Mouse (Mus musculus): Measurements from ENCODE around the gene Olfr732. TPM values are rescaled to one million over a fixed set of nuclear protein-coding genes. Genes with fewer than 3 reads are reported as not detected.

The Olfr732 gene
- polyA plus RNA-seq (2021), result not detected

GRCm38 (mm10) chr14:50284106-50284505, at the start of gene Olfr732:
Gene Olfr732 (minus strand): TSS chr14:50284206.
- CTCF ChIA-PET, result no interaction called here
- DNase-seq (ENCODE audit: low read depth, low spot score) (no peak), ATAC-seq (no peak)
- no peak for TF ChIP-seq CTCF (IDR thresholded peaks at IDR 0.05)
- H3K27me3 ChIP-seq, result no peaks in the 10 kb centered on the region
- POLR2A ChIA-PET, result no interaction called here
- in situ Hi-C loops (cut with MboI; ENCODE audit: low pct_unique_long_range_greater_than_20kb), result no loop called here

DNA sequence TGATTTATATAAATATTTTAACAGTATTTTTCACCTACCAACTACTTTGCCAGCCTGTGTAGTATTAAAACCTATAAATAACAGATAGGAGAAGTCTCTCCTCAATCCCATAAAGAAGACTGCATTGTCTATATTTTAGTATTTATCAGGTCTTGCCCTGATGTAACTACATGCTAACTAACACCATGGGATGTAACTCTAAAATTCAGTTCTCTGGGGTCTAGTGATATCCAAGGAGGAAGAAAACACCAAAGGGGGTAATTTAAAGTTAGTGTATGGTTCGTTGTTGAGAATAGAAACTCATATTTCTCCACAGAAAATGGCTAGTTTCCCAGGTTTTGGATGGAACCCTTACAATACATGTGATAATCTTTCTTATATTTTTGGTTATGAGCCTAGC, 42.7 kb upstream of the Olfr732 start, which contains the start of gene Olfr734:
TSS of gene Olfr734 (minus strand) at position 101 of the 400 bp plus-strand sequence.
- ATAC-seq (no peak), DNase-seq (ENCODE audit: low read depth, low spot score) (no peak)
- POLR2A ChIA-PET, result no interaction called here
- CTCF ChIA-PET, result no interaction called here
- no peaks in the 10 kb centered on the region for H3K27me3 ChIP-seq
- no peak for TF ChIP-seq CTCF (IDR thresholded peaks at IDR 0.05)
- in situ Hi-C loops (cut with MboI; ENCODE audit: low pct_unique_long_range_greater_than_20kb), result no loop called here

- POLR2A ChIA-PET, result no interaction called here
- H3K27me3 ChIP-seq, result no peaks in the 10 kb centered on the region
- ATAC-seq (no peak), DNase-seq (ENCODE audit: low read depth, low spot score) (no peak)
- CTCF ChIA-PET, result no interaction called here
- no peak for TF ChIP-seq CTCF (IDR thresholded peaks at IDR 0.05)
- in situ Hi-C loops (cut with MboI; ENCODE audit: low pct_unique_long_range_greater_than_20kb), result no loop called here
These were observed 17.4 kb upstream of the Olfr732 start, which contains the start of gene Olfr733 for GRCm38 (mm10) chr14:50301422-50301821. Gene Olfr733 (minus strand): TSS chr14:50301522.

DNA sequence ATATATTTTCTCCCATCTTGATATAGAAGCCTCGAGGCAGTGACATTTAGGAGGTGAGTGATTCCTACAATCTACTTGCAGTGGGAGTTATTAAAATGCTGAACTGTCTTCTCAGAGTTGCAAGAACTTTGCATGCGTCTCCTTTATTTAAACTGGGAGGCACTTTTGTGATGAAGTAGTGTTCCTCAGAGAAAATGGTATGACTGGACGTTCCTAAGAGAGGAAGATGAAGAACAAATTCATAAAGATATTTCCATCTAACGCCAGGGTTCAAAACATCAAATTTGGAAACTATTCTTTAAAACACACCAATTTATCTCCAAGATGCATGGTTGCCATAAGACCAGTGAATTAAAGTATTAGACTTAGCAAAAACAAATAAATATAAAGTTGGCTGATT, 42.2 kb downstream of the Olfr732 start, which contains the start of gene Olfr731:
TSS of gene Olfr731 (minus strand) at position 101 of the 400 bp plus-strand sequence.
- ATAC-seq (no peak), DNase-seq (ENCODE audit: low read depth, low spot score) (no peak)
- CTCF ChIA-PET, result no interaction called here
- no peaks in the 10 kb centered on the region for H3K27me3 ChIP-seq
- in situ Hi-C loops (cut with MboI; ENCODE audit: low pct_unique_long_range_greater_than_20kb), result no loop called here
- TF ChIP-seq CTCF (IDR thresholded peaks at IDR 0.05), result no peak
- POLR2A ChIA-PET, result no interaction called here

Other genes starting within 250 kb of the Olfr732 start
- gene Olfr725, start 243.8 kb downstream of the Olfr732 start, polyA plus RNA-seq (2021), result not detected
- not detected for gene Olfr726, start 193.3 kb downstream of the Olfr732 start, polyA plus RNA-seq (2021)
- not detected for gene Olfr727, start 161.0 kb downstream of the Olfr732 start, polyA plus RNA-seq (2021)
- not detected for gene Olfr728, start 141.5 kb downstream of the Olfr732 start, polyA plus RNA-seq (2021)
- gene Olfr729, start 131.3 kb downstream of the Olfr732 start, polyA plus RNA-seq (2021), result not detected
- gene Olfr730, start 96.0 kb downstream of the Olfr732 start, polyA plus RNA-seq (2021), result not detected
- gene Olfr731, start 42.3 kb downstream of the Olfr732 start, polyA plus RNA-seq (2021), result not detected
- not detected for gene Olfr733, start 17.3 kb upstream of the Olfr732 start, polyA plus RNA-seq (2021)
- gene Olfr734, start 42.6 kb upstream of the Olfr732 start, polyA plus RNA-seq (2021), result not detected
- gene Olfr735, start 64.7 kb upstream of the Olfr732 start, polyA plus RNA-seq (2021), result not detected
- gene Tlr11, start 73.7 kb upstream of the Olfr732 start, polyA plus RNA-seq (2021), result not detected
- not detected for gene Olfr736, start 97.0 kb upstream of the Olfr732 start, polyA plus RNA-seq (2021)
- not detected for gene Olfr738, start 123.4 kb upstream of the Olfr732 start, polyA plus RNA-seq (2021)
- not detected for gene Olfr739, start 134.4 kb upstream of the Olfr732 start, polyA plus RNA-seq (2021)
- not detected for gene Olfr740, start 161.3 kb upstream of the Olfr732 start, polyA plus RNA-seq (2021)
- gene Olfr741, start 188.5 kb upstream of the Olfr732 start, polyA plus RNA-seq (2021), result not detected
- not detected for gene Olfr742, start 219.4 kb upstream of the Olfr732 start, polyA plus RNA-seq (2021)
- gene Olfr743, start 237.6 kb upstream of the Olfr732 start, polyA plus RNA-seq (2021), result not detected

All from Patski (cell line).